Mouse (Mus musculus) ES-Bruce4 (cell line): ENCODE measurements around the gene Wnk2. TPM values are rescaled to one million over a fixed set of nuclear protein-coding genes. Genes with fewer than 3 reads are reported as not detected.
A peak's percentile ranks its signal among the peaks of the same experiment; 100 is the strongest.

Experiments
- H3K27ac ChIP-seq: 2 replicates; pipeline ENCODE4 v1.5.1; 2012; ENCODE audit warnings: low read length, inconsistent platforms; ENCODE audit not compliant: insufficient read depth
- H3K27me3 ChIP-seq: 2 replicates; pipeline ENCODE4 v1.6.1; 2012; ENCODE audit warnings: mild to moderate bottlenecking, low read length, inconsistent platforms; ENCODE audit not compliant: control insufficient read depth, poor library complexity, insufficient read depth, severe bottlenecking
- H3K36me3 ChIP-seq: 2 replicates; pipeline ENCODE4 v1.6.1; 2012; ENCODE audit warnings: inconsistent platforms, mild to moderate bottlenecking, low read length, moderate library complexity; ENCODE audit not compliant: control insufficient read depth, poor library complexity, insufficient read depth, severe bottlenecking
- H3K4me1 ChIP-seq: one replicate; pipeline ENCODE4 v1.8.1; 2011; ENCODE audit warnings: low read length; ENCODE audit not compliant: control insufficient read depth, insufficient read depth
- H3K4me3 ChIP-seq: 2 replicates; pipeline ENCODE4 v1.5.1; 2011; ENCODE audit warnings: low read depth, mild to moderate bottlenecking, low read length
- H3K9ac ChIP-seq: 2 replicates; pipeline ENCODE4 v1.6.1; 2012; ENCODE audit warnings: low read depth, mild to moderate bottlenecking, inconsistent platforms; ENCODE audit not compliant: poor library complexity, severe bottlenecking
- H3K9me3 ChIP-seq: replicated peaks from 2 replicates; pipeline ENCODE4 v1.6.1; 2012; ENCODE audit warnings: mild to moderate bottlenecking, low read length, inconsistent platforms; ENCODE audit not compliant: control insufficient read depth, poor library complexity, insufficient read depth, severe bottlenecking
- CTCF ChIP-seq: IDR thresholded peaks from one replicate; pipeline ENCODE4 v1.8.1; 2011; ENCODE audit warnings: low read depth, low read length
- EP300 ChIP-seq: IDR thresholded peaks from 2 replicates; pipeline ENCODE4 v1.6.1; 2011; ENCODE audit warnings: low read depth, low read length; ENCODE audit not compliant: insufficient read depth
- POLR2A ChIP-seq: IDR thresholded peaks from one replicate; pipeline ENCODE4 v1.8.1; 2011; ENCODE audit warnings: low read length; ENCODE audit not compliant: insufficient read depth
- polyA plus RNA-seq: library from polyadenylated mRNA; stranded (reverse); fragments of >200 nt; gene quantifications from 2 replicates; pipeline ENCODE4 v1.2.4, GENCODE M21; 2011; ENCODE audit warnings: low read depth; ENCODE audit not compliant: missing spikeins, insufficient read depth, insufficient read length

Gene Wnk2
- polyA plus RNA-seq, 1 experiment = 7.9 TPM

- Histone ChIP-seq H3K4me1 (no peaks in the 10 kb centered on the region), H3K36me3 (no peaks in the 10 kb centered on the region), H3K9ac (no peak overlapping the region), H3K27me3 (no peaks in the 10 kb centered on the region), H3K27ac (no peak overlapping the region), H3K9me3 (no peaks in the 10 kb centered on the region), H3K4me3 (no peak overlapping the region)
- TF ChIP-seq POLR2A (no peak), CTCF (no peak)
These were observed 146.1 kb downstream of the Wnk2 start for GRCm38 (mm10) chr13:49001691-49002090.

GRCm38 (mm10) chr13:48998591-48998990 lies 149.2 kb downstream of the Wnk2 start:
- Histone ChIP-seq H3K9ac (no peak overlapping the region), H3K27me3 (no peaks in the 10 kb centered on the region), H3K27ac (no peak overlapping the region), H3K4me1 (no peaks in the 10 kb centered on the region), H3K36me3 (no peaks in the 10 kb centered on the region), H3K4me3 (no peak overlapping the region), H3K9me3 (no peaks in the 10 kb centered on the region)
- peak; percentile 38 for TF ChIP-seq CTCF
- TF ChIP-seq POLR2A = no peak
- no peak for TF ChIP-seq EP300

GRCm38 (mm10) chr13:48996731-48997130 lies 151.1 kb downstream of the Wnk2 start:
- no peak for TF ChIP-seq POLR2A
- no peak for TF ChIP-seq EP300
- TF ChIP-seq CTCF = no peak
- Histone ChIP-seq H3K36me3 (no peaks in the 10 kb centered on the region), H3K9me3 (no peaks in the 10 kb centered on the region), H3K27me3 (no peaks in the 10 kb centered on the region), H3K4me3 (no peak overlapping the region), H3K9ac (no peak overlapping the region), H3K4me1 (no peaks in the 10 kb centered on the region), H3K27ac (no peak overlapping the region)

GRCm38 (mm10) chr13:48994903-48995302 lies 152.9 kb downstream of the Wnk2 start:
- H3K4me1 ChIP-seq = no peaks in the 10 kb centered on the region
- no peak overlapping the region for H3K27ac ChIP-seq
- H3K27me3 ChIP-seq = no peaks in the 10 kb centered on the region
- H3K9me3 ChIP-seq = no peaks in the 10 kb centered on the region
- H3K4me3 ChIP-seq = no peak overlapping the region
- no peak overlapping the region for H3K9ac ChIP-seq
- TF ChIP-seq EP300 = no peak
- no peak for TF ChIP-seq POLR2A
- TF ChIP-seq CTCF = no peak
- H3K36me3 ChIP-seq = no peaks in the 10 kb centered on the region

- H3K9ac ChIP-seq = no peak overlapping the region
- H3K36me3 ChIP-seq = no peaks in the 10 kb centered on the region
- TF ChIP-seq POLR2A = no peak
- TF ChIP-seq CTCF = no peak
- TF ChIP-seq EP300 = no peak
- H3K4me3 ChIP-seq = no peak overlapping the region
- H3K27ac ChIP-seq = no peak overlapping the region
- no peaks in the 10 kb centered on the region for H3K4me1 ChIP-seq
- no peaks in the 10 kb centered on the region for H3K27me3 ChIP-seq
- H3K9me3 ChIP-seq = no peaks in the 10 kb centered on the region
These were observed 154.9 kb downstream of the Wnk2 start for GRCm38 (mm10) chr13:48992914-48993313.

GRCm38 (mm10) chr13:48990138-48990537 lies 157.7 kb downstream of the Wnk2 start:
- Histone ChIP-seq H3K9me3 (no peaks in the 10 kb centered on the region), H3K9ac (no peak overlapping the region), H3K36me3 (no peaks in the 10 kb centered on the region), H3K4me1 (no peaks in the 10 kb centered on the region), H3K4me3 (no peak overlapping the region), H3K27ac (no peak overlapping the region), H3K27me3 (no peaks in the 10 kb centered on the region)
- no peak for TF ChIP-seq POLR2A
- TF ChIP-seq CTCF = no peak
- no peak for TF ChIP-seq EP300

Other genes starting within 250 kb of the Wnk2 start
- 92.0 and 96.4 TPM in 2 replicates for gene Fam120a, start 180.0 kb downstream of the Wnk2 start, polyA plus RNA-seq
- 30.0 and 37.7 TPM in 2 replicates for gene Ninj1, start 39.5 kb upstream of the Wnk2 start, polyA plus RNA-seq
- 21.6 and 22.1 TPM in 2 replicates for gene Card19, start 68.0 kb upstream of the Wnk2 start, polyA plus RNA-seq
- gene Susd3, start 100.7 kb upstream of the Wnk2 start, polyA plus RNA-seq = not detected in 2 replicates
- gene Fgd3, start 172.3 kb upstream of the Wnk2 start, polyA plus RNA-seq = 0.37 and 0.38 TPM in 2 replicates
- gene Bicd2, start 193.6 kb upstream of the Wnk2 start, polyA plus RNA-seq = 15.3 and 16.1 TPM in 2 replicates